Mouse (Mus musculus) stomach, embryonic 16.5 days (tissue): ENCODE measurements around the gene Ing3. TPM values are rescaled to one million over a fixed set of nuclear protein-coding genes. Genes with fewer than 3 reads are reported as not detected.

Experiments
- ATAC-seq: fragments of 200-750 bp; cut with Nextera tagmentation; 2 replicates; pipeline ENCODE4 v1.8.0; 2017; ENCODE audit warnings: moderate number of reproducible peaks, moderate TSS enrichment; ENCODE audit not compliant: insufficient read depth, low FRiP score
- H3K27ac ChIP-seq: fragments of 300-500 bp; sonication (generic); 2 replicates; pipeline ENCODE4 v1.5.1; 2014; ENCODE audit warnings: low read length
- H3K27me3 ChIP-seq: fragments of 300-500 bp; sonication (generic); 2 replicates; pipeline ENCODE4 v1.6.1; 2014; ENCODE audit warnings: low read length, control low read depth, mixed read lengths; ENCODE audit not compliant: control insufficient read depth, insufficient read depth
- H3K36me3 ChIP-seq: fragments of 300-500 bp; sonication (generic); 2 replicates; pipeline ENCODE4 v1.6.1; 2014; ENCODE audit warnings: low read length; ENCODE audit not compliant: control insufficient read depth, insufficient read depth
- H3K4me1 ChIP-seq: fragments of 300-500 bp; sonication (generic); 2 replicates; pipeline ENCODE4 v1.6.1; 2014; ENCODE audit warnings: low read length, control low read depth, mixed read lengths; ENCODE audit not compliant: control insufficient read depth, insufficient read depth
- H3K4me2 ChIP-seq: fragments of 300-500 bp; sonication (generic); 2 replicates; pipeline ENCODE4 v1.6.1; 2014; ENCODE audit warnings: low read depth, low read length, mixed read lengths
- H3K4me3 ChIP-seq: fragments of 300-500 bp; sonication (generic); replicated peaks from 2 replicates; pipeline ENCODE4 v1.5.1; 2014; ENCODE audit warnings: mild to moderate bottlenecking, low read length
- H3K9ac ChIP-seq: fragments of 300-500 bp; sonication (generic); 2 replicates; pipeline ENCODE4 v1.6.1; 2014; ENCODE audit warnings: low read length
- H3K9me3 ChIP-seq: fragments of 300-500 bp; sonication (generic); replicated peaks from 2 replicates; pipeline ENCODE4 v1.6.1; 2016; ENCODE audit warnings: low read length, control low read depth; ENCODE audit not compliant: control insufficient read depth
- WGBS: fragments of 180-500 bp; shearing (Covaris S2); extraction: QIAGEN DNeasy Blood & Tissue Kit; methylation state at CpG from one replicate; pipeline ENCODE4 v1.1.7; 2014; 5-methylcytosine and 5-hydroxymethylcytosine counted together
- polyA plus RNA-seq: library from polyadenylated mRNA; unstranded; fragments of >200 nt; fragmentation: Nextera tagmentation; extraction: Ambion mirVana; gene quantifications from 2 replicates; pipeline ENCODE4 v1.2.1, GENCODE M21; 2015

The Ing3 gene
- polyA plus RNA-seq, 1 experiment from 2014 or later, result 37.5 TPM

DNA sequence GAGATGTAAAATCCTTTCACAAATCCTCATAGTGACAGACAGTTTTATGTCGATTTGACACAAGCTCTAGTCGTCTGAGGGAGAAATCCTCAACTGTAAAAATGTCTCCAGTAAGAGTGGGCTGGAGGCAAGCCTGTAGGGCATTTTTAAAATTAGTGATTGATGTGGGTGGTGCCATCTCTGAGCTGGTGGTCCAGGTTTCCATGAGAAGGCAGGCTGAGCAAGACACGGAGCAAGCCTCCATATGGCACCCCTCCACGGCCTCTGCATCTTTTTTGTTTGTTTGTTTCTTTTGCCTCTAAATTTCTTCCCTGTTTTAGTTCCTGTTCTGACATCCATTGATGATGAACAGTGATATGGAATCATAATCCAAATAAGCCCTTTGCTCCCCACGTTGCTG lies 63.1 kb downstream of the Ing3 start:
- Histone ChIP-seq H3K4me2 (no peak overlapping the region), H3K9me3 (no peaks in the 10 kb centered on the region), H3K9ac (no peak overlapping the region), H3K4me3 (no peak overlapping the region), H3K4me1 (0 out of 2 replicates have a peak, but pooled peaks cover 2% of the 10 kb centered on the region), H3K36me3 (no peaks in the 10 kb centered on the region), H3K27me3 (no peaks in the 10 kb centered on the region), H3K27ac (no peak overlapping the region)
- WGBS, result 67% methylated on average over 5 of the region's 5 CpGs
- no peak for ATAC-seq

GRCm38 (mm10) chr6:22013394-22013793 lies 64.0 kb downstream of the Ing3 start:
- H3K27me3 ChIP-seq, result no peaks in the 10 kb centered on the region
- no peak for ATAC-seq
- H3K9ac ChIP-seq, result no peak overlapping the region
- WGBS, result 95% methylated on average over 3 of the region's 3 CpGs
- no peak overlapping the region for H3K4me3 ChIP-seq
- no peak overlapping the region for H3K4me2 ChIP-seq
- H3K4me1 ChIP-seq, result no peaks in the 10 kb centered on the region
- no peaks in the 10 kb centered on the region for H3K9me3 ChIP-seq
- H3K36me3 ChIP-seq, result no peaks in the 10 kb centered on the region
- H3K27ac ChIP-seq, result no peak overlapping the region

DNA sequence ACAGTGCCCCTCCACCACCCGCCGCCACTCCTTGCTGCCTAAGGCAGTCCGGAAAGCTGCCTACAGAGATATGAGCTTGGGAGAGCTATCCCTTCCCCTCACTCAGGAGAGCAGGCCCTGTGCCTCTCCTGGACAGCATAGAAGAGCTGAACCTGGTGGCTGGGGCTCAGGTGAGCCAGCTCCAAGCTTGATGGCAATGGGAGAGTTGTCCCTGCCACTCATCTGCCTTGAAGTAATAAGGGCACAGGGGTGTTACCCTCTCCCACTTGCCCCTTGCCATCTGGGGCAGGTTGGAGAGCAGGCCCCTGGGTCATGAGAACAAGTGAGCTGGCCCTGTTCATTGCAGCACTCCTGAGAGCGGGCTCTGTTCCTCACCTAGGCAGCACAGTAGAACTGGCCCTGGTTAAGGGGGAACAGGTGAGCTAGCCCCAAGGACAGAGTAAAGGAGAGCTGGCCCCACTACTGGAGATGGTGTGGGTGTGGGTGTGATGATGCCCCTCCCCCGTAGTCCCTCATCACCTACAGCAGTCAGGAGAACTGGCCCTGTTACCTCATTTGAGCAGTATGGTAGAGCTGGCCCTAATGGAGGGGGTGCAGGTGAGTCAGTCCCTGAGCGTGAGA lies 65.0 kb downstream of the Ing3 start:
- Histone ChIP-seq H3K4me1 (peaks cover 6% of the 10 kb centered on the region; the same call in 1 of the 2 replicates), H3K4me3 (no peak overlapping the region), H3K27me3 (no peaks in the 10 kb centered on the region), H3K4me2 (no peak overlapping the region), H3K27ac (no peak overlapping the region), H3K9me3 (no peaks in the 10 kb centered on the region), H3K36me3 (no peaks in the 10 kb centered on the region), H3K9ac (no peak overlapping the region)
- ATAC-seq, result 0 out of 2 replicates have a peak, but pooled peaks have one; percentile 7
- 92% methylated on average over 6 of the region's 6 CpGs for WGBS

DNA sequence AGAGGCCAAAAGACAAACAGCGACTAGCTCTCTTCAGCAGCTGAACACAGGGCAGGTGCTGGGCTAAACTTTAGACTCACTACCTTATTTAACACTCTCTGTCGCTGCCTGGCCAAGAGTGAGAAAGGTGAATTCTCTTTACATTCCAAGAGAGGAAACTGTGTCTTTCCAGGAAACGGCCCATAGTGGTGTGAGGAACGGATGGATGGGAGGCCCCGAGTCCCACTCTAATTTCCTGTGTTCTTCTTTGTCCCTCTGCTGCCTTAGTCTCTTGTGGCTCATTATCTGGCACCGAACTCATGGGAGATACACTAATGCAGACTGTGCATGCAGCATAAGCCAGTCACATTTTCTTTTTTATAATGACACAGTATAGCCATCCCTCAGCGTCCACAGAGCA lies 68.3 kb downstream of the Ing3 start:
- H3K4me3 ChIP-seq, result no peak overlapping the region
- no peak for ATAC-seq
- no peaks in the 10 kb centered on the region for H3K36me3 ChIP-seq
- H3K9me3 ChIP-seq, result no peaks in the 10 kb centered on the region
- H3K9ac ChIP-seq, result no peak overlapping the region
- 68% methylated on average over 7 of the region's 7 CpGs for WGBS
- no peak overlapping the region for H3K4me2 ChIP-seq
- H3K4me1 ChIP-seq, result peaks cover 12% of the 10 kb centered on the region
- H3K27me3 ChIP-seq, result no peaks in the 10 kb centered on the region
- H3K27ac ChIP-seq, result no peak overlapping the region

GRCm38 (mm10) chr6:22018768-22019445 lies 69.5 kb downstream of the Ing3 start:
- H3K36me3 ChIP-seq, result no peaks in the 10 kb centered on the region
- 50% methylated on average over 8 of the region's 8 CpGs for WGBS
- 0 out of 2 replicates have a peak, but pooled peaks have one; percentile 38 for ATAC-seq
- H3K4me3 ChIP-seq, result no peak overlapping the region
- H3K9me3 ChIP-seq, result no peaks in the 10 kb centered on the region
- no peak overlapping the region for H3K9ac ChIP-seq
- H3K27me3 ChIP-seq, result no peaks in the 10 kb centered on the region
- H3K27ac ChIP-seq, result peak overlapping the region; percentile 40; the same call in 1 of the 2 replicates
- peaks cover 12% of the 10 kb centered on the region for H3K4me1 ChIP-seq
- H3K4me2 ChIP-seq, result no peak overlapping the region

- Histone ChIP-seq H3K9me3 (no peaks in the 10 kb centered on the region), H3K27me3 (no peaks in the 10 kb centered on the region), H3K4me3 (no peak overlapping the region), H3K4me2 (no peak overlapping the region), H3K36me3 (no peaks in the 10 kb centered on the region), H3K4me1 (peaks cover 12% of the 10 kb centered on the region), H3K27ac (no peak overlapping the region; the same call in 1 of the 2 replicates), H3K9ac (no peak overlapping the region)
- WGBS, result 45% methylated on average over 10 of the region's 10 CpGs
- ATAC-seq, result peak; percentile 33; the same call in 1 of the 2 replicates
Observed at GRCm38 (mm10) chr6:22019637-22020036, 70.3 kb downstream of the Ing3 start.

DNA sequence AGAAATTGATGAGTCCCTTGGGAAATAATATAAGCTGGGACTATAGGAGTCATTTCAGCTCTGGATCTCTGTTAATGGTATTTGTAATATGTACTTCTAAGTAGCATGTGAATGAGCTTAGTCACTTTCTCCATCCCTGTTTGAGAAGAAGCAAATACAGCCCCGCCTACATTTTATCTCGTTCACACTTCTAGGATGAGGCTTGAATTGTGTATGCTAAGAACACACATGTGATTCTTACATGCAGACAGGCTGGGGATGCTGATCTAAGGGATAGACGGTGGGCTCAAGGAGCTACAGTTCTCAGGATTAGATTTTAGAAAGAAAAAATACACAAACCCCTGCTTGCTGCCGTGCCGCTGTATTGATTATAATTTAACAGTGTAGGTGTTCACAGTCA lies 71.3 kb downstream of the Ing3 start:
- WGBS, result 66% methylated on average over 5 of the region's 5 CpGs
- Histone ChIP-seq H3K4me3 (no peak overlapping the region), H3K9me3 (no peaks in the 10 kb centered on the region), H3K27me3 (no peaks in the 10 kb centered on the region), H3K4me1 (peaks cover 17% of the 10 kb centered on the region), H3K4me2 (no peak overlapping the region), H3K27ac (no peak overlapping the region), H3K36me3 (no peaks in the 10 kb centered on the region), H3K9ac (no peak overlapping the region)
- no peak for ATAC-seq

GRCm38 (mm10) chr6:22021315-22021714 lies 71.9 kb downstream of the Ing3 start:
- Histone ChIP-seq H3K4me3 (no peak overlapping the region), H3K27me3 (no peaks in the 10 kb centered on the region), H3K27ac (no peak overlapping the region), H3K4me1 (peaks cover 19% of the 10 kb centered on the region), H3K36me3 (no peaks in the 10 kb centered on the region), H3K9me3 (no peaks in the 10 kb centered on the region), H3K4me2 (no peak overlapping the region), H3K9ac (no peak overlapping the region)
- 83% methylated on average over 3 of the region's 3 CpGs for WGBS
- no peak for ATAC-seq

GRCm38 (mm10) chr6:22024168-22024567 lies 74.8 kb downstream of the Ing3 start:
- no peak overlapping the region for H3K9ac ChIP-seq
- peaks cover 14% of the 10 kb centered on the region for H3K4me1 ChIP-seq
- H3K36me3 ChIP-seq, result no peaks in the 10 kb centered on the region
- no peak for ATAC-seq
- no peaks in the 10 kb centered on the region for H3K9me3 ChIP-seq
- no peak overlapping the region for H3K4me3 ChIP-seq
- no peaks in the 10 kb centered on the region for H3K27me3 ChIP-seq
- 96% methylated on average over 2 of the region's 2 CpGs for WGBS
- no peak overlapping the region for H3K27ac ChIP-seq
- no peak overlapping the region for H3K4me2 ChIP-seq
